ENCODE assay signal across 25 mouse cellular contexts in genomic region chr14:78722031-78722430, GRCm38 (mm10). TPM values are rescaled to one million over a fixed set of nuclear protein-coding genes. Genes with fewer than 3 reads are reported as not detected.
DNase-seq lines count a peak whose midpoint lies in the region; ATAC-seq and TF ChIP-seq lines count a peak whose summit lies in the region.
"Had no signal": no experiment of that assay in that cellular context is flagged by ENCODE, and none has a peak within 500 bp of the region (broad histone marks: within the 10 kb centered on the region; RNA-seq: fewer than 3 reads in every experiment).

No protein-coding gene starts in this region.

- H3K4me2 ChIP-seq in hindbrain, embryonic 11.5 days (replicated peaks; ENCODE audit: low read depth, low read length) = no peak overlapping the region
- H3K4me2 ChIP-seq: embryonic facial prominence, embryonic 12.5 days; forebrain, embryonic 13.5 days; forebrain, embryonic 15.5 days had no signal

- H3K9me3 ChIP-seq in E14TG2a.4 (ENCODE audit: low read length) = no peaks in the 10 kb centered on the region
- H3K9me3 ChIP-seq in hindbrain, embryonic 11.5 days (ENCODE audit: control insufficient read depth, low read length) = no peaks in the 10 kb centered on the region
- H3K9me3 ChIP-seq: embryonic facial prominence, embryonic 10.5 days; embryonic facial prominence, embryonic 12.5 days; forebrain, embryonic 13.5 days; forebrain, embryonic 15.5 days had no signal

- peaks cover 11% of the 10 kb centered on the region for H3K36me3 ChIP-seq in E14TG2a.4 (ENCODE audit: insufficient read depth, low read length)
- H3K36me3 ChIP-seq in hindbrain, embryonic 11.5 days (ENCODE audit: control insufficient read depth, insufficient read depth, low read length) = no peaks in the 10 kb centered on the region
- H3K36me3 ChIP-seq: embryonic facial prominence, embryonic 10.5 days; embryonic facial prominence, embryonic 12.5 days; forebrain, embryonic 15.5 days; G1E had no signal

- ATAC-seq in inflammation-experienced regulatory T-cells, adult 6 months = no peak
- ATAC-seq in hindbrain, embryonic 11.5 days (ENCODE audit: low FRiP score) = no peak
- ATAC-seq: activated CD4-positive, CD25-positive, alpha-beta regulatory T cell, adult 4 months; CD4-positive, CD25-positive, alpha-beta regulatory T cell, adult 4 months; forebrain, embryonic 13.5 days; forebrain, embryonic 15.5 days; forebrain, postnatal 0 days; Patski had no signal

- H3K27me3 ChIP-seq in E14TG2a.4 (ENCODE audit: insufficient read depth, low read length) = no peaks in the 10 kb centered on the region
- H3K27me3 ChIP-seq in hindbrain, embryonic 11.5 days (ENCODE audit: control insufficient read depth, insufficient read depth, low read length) = peaks cover 3% of the 10 kb centered on the region; the same call in 1 of the 2 replicates
- H3K27me3 ChIP-seq: CH12.LX, Patski had no signal

- H3K9ac ChIP-seq in hindbrain, embryonic 11.5 days (ENCODE audit: low read depth, low read length) = no peak overlapping the region
- H3K9ac ChIP-seq: embryonic facial prominence, embryonic 12.5 days; forebrain, embryonic 13.5 days; forebrain, embryonic 15.5 days; forebrain, postnatal 0 days had no signal

- no peak for TF ChIP-seq CTCF in E14TG2a.4 (conservative IDR thresholded peaks at IDR 0.05; ENCODE audit: low read length)

- peak overlapping the region; percentile 43 for H3K4me3 ChIP-seq in E14TG2a.4 (replicated peaks; ENCODE audit: low read length)
- H3K4me3 ChIP-seq in hindbrain, embryonic 11.5 days (ENCODE audit: low read depth, low read length) = no peak overlapping the region
- H3K4me3 ChIP-seq: embryonic facial prominence, embryonic 10.5 days; embryonic facial prominence, embryonic 12.5 days; forebrain, embryonic 13.5 days; forebrain, embryonic 15.5 days had no signal

- peaks cover 59% of the 10 kb centered on the region for H3K4me1 ChIP-seq in E14TG2a.4 (replicated peaks; ENCODE audit: low read depth, low read length)
- H3K4me1 ChIP-seq in hindbrain, embryonic 11.5 days (replicated peaks; ENCODE audit: control insufficient read depth, insufficient read depth, low read length) = peaks cover 3% of the 10 kb centered on the region; the same call in 1 of the 2 replicates
- H3K4me1 ChIP-seq: embryonic facial prominence, embryonic 12.5 days had no signal

- WGBS in hindbrain, embryonic 11.5 days = 83% methylated on average over 5 of the region's 5 CpGs

- no peak overlapping the region for H3K27ac ChIP-seq in hindbrain, embryonic 11.5 days (ENCODE audit: low read depth, low read length)
- H3K27ac ChIP-seq: embryonic facial prominence, embryonic 10.5 days; embryonic facial prominence, embryonic 12.5 days; forebrain, embryonic 13.5 days; forebrain, embryonic 15.5 days had no signal

- peak; percentile 70 for DNase-seq in ES-CJ7 (ENCODE audit: low read depth, low spot score)
- peak; percentile 95 for DNase-seq in R1 (ENCODE audit: low read depth, low spot score)
- no peak for DNase-seq in kidney, adult 11 months
- DNase-seq in hindbrain, embryonic 11.5 days (ENCODE audit: low spot score) = no peak
- DNase-seq: adrenal gland, adult 8-10 months; adrenal gland, postnatal 14 days; adrenal gland, postnatal 36 days; B cell, adult 2 months; cerebellum, adult 11-12 months; cerebellum, adult 2 months; cerebellum, adult 9-10 months; cerebellum, postnatal 10 days; cerebellum, postnatal 25 days; forebrain, postnatal 0 days had no signal

RNA-seq across cellular contexts. Expression of gene Dgkh, which starts 10.5 kb away (rescaled TPM):
- polyA plus RNA-seq in inflammation-experienced regulatory T-cells, adult 6 months (2017; shearing (Covaris generic)) = 1 to 10 TPM; 1.6 to 3.2 (median 2.2) TPM
- 2.1 and 2.2 TPM in 2 replicates for polyA plus RNA-seq in hindbrain, embryonic 11.5 days (2014; fragmentation: Nextera tagmentation; extraction: Ambion mirVana)
- polyA plus RNA-seq: G1E had no signal

Comparison
In these comparisons a context has a peak if more than half of its experiments do, and no peak if none do; other contexts are left out.
1. DNase-seq: peak in ES-CJ7 (single experiment) and R1 (single experiment); none in kidney, adult 11 months (single experiment) and hindbrain, embryonic 11.5 days (single experiment).